Mouse (Mus musculus) hindbrain, embryonic 12.5 days (tissue): Measurements from ENCODE around the gene Zbtb38. TPM values are rescaled to one million over a fixed set of nuclear protein-coding genes. Genes with fewer than 3 reads are reported as not detected.

Source experiments
- ATAC-seq: fragments of 200-750 bp; cut with Nextera tagmentation; 2 replicates; pipeline ENCODE4 v1.8.0; 2017; ENCODE audit warnings: moderate TSS enrichment; ENCODE audit not compliant: low FRiP score
- H3K27ac ChIP-seq: fragments of 300-500 bp; sonication (generic); 2 replicates; pipeline ENCODE4 v1.5.1; 2016; ENCODE audit warnings: mild to moderate bottlenecking
- H3K27me3 ChIP-seq: fragments of 300-500 bp; sonication (generic); 2 replicates; pipeline ENCODE4 v1.6.1; 2016; ENCODE audit warnings: mild to moderate bottlenecking
- H3K36me3 ChIP-seq: fragments of 300-500 bp; sonication (generic); 2 replicates; pipeline ENCODE4 v1.6.1; 2016; ENCODE audit warnings: mild to moderate bottlenecking
- H3K4me1 ChIP-seq: fragments of 300-500 bp; sonication (generic); 2 replicates; pipeline ENCODE4 v1.6.1; 2016
- H3K4me2 ChIP-seq: fragments of 300-500 bp; sonication (generic); replicated peaks from 2 replicates; pipeline ENCODE4 v1.6.1; 2016; ENCODE audit warnings: mild to moderate bottlenecking
- H3K4me3 ChIP-seq: fragments of 300-500 bp; sonication (generic); 2 replicates; pipeline ENCODE4 v1.5.1; 2016; ENCODE audit warnings: mild to moderate bottlenecking
- H3K9ac ChIP-seq: fragments of 300-500 bp; sonication (generic); 2 replicates; pipeline ENCODE4 v1.6.1; 2016; ENCODE audit warnings: mild to moderate bottlenecking, moderate library complexity
- H3K9me3 ChIP-seq: fragments of 300-500 bp; sonication (generic); replicated peaks from 2 replicates; pipeline ENCODE4 v1.6.1; 2016; ENCODE audit warnings: mild to moderate bottlenecking
- WGBS: fragments of 180-500 bp; shearing (Covaris S2); methylation state at CpG from one replicate; pipeline ENCODE4 v1.1.7; 2016; 5-methylcytosine and 5-hydroxymethylcytosine counted together
- polyA plus RNA-seq: library from polyadenylated mRNA; unstranded; fragments of >200 nt; fragmentation: Nextera tagmentation; extraction: Ambion mirVana; gene quantifications from 2 replicates; pipeline ENCODE4 v1.2.1, GENCODE M21; 2016

Gene Zbtb38
- 18.0 and 20.0 TPM in 2 replicates for polyA plus RNA-seq

DNA sequence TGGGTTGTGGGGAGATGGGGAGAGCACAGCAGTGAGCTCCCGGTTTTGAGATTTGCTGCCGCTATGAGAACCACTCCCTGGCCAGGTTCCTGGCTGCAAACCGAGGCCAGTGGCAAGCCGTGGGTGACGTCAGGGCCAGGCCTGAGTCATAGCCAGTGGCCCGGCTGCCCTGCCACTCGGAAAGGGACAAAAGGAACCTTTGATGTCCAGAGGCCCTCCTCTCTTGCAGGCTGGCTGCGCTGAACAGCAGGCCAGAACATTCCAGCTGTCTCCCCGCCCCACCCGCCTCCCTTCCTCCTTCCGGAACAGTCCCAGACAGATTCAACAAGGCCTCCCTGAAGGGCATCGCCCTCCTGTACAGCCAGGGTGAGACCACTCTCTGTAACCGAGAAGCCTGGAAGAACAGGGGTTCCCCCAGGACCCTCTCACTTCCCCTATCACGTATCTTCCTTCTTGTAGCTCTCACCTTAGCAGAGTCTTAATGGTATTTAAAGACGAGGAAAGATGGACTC is at the start of gene Zbtb38:
Gene Zbtb38, minus strand, starts transcription at position 229 of the 512 bp plus-strand sequence.
- 46% methylated on average over 15 of the region's 15 CpGs for WGBS
- peaks cover 6% of the 10 kb centered on the region; the same call in 1 of the 2 replicates for H3K4me1 ChIP-seq
- ATAC-seq = no peak
- no peak within 1 kb of the TSS for H3K9ac ChIP-seq
- H3K9me3 ChIP-seq = no peaks in the 10 kb centered on the region
- H3K4me2 ChIP-seq = no peak within 1 kb of the TSS
- no peaks in the 10 kb centered on the region for H3K27me3 ChIP-seq
- H3K4me3 ChIP-seq = no peak within 1 kb of the TSS
- H3K27ac ChIP-seq = no peak within 1 kb of the TSS
- H3K36me3 ChIP-seq = no peaks in the 10 kb centered on the region

DNA sequence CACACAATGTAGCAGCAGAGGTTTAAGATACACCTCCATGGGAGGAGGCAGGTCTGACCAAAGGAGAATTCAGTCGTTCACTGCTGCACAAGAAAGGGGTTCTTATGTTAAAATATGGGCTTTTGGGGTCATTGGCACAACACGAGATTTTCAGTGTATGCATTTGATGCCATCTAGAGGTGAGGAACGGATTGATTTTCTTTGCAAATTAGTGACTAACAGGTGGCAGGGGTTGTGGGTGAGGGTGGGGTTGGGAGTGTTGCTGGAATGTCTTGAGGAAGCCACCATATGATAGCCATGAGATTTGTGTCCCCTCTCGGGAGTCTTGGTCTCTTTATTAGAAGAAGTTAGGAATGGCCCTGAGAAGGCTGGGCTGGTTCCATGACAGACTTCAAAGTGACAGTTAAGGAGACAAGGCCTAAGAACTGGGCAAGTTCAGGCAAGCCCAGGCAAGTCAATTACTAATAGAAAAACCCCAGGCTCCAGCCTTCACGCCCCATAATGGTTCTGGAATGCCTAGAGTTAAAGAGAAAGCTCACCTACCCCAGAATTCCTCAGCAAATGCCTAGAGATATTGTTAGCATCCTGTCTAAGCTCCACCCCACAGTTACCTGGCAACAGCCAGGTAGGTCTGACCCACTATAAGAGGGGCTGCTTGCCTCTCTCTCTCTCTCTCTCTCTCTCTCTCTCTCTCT is 47.6 kb upstream of the Zbtb38 start:
- H3K36me3 ChIP-seq = no peaks in the 10 kb centered on the region
- H3K27ac ChIP-seq = no peak overlapping the region
- H3K4me2 ChIP-seq = no peak overlapping the region
- no peaks in the 10 kb centered on the region for H3K9me3 ChIP-seq
- no peak overlapping the region for H3K9ac ChIP-seq
- WGBS = 33% methylated on average over 5 of the region's 5 CpGs
- no peaks in the 10 kb centered on the region for H3K27me3 ChIP-seq
- ATAC-seq = no peak
- peaks cover 9% of the 10 kb centered on the region for H3K4me1 ChIP-seq
- no peak overlapping the region for H3K4me3 ChIP-seq

DNA sequence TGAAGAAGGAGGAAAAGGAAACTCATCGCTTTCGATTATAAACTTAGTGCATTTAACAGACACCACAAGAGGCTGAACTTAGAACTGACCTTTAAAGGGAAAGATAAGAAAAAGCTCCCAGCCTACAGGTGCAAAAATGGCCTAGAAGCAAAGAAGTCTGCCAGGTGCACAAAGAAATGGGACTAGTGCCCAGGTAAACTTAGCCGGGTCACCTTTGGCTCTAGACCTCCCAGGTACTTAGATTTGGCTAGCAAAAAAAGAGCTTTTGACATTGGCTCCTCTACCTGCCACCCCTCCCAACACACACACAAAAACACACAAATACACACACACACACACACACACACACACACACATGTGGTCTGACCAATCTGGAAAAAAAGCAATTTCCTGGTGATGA is 44.7 kb upstream of the Zbtb38 start:
- Histone ChIP-seq H3K9ac (no peak overlapping the region), H3K27ac (no peak overlapping the region), H3K4me2 (no peak overlapping the region), H3K36me3 (no peaks in the 10 kb centered on the region), H3K4me3 (no peak overlapping the region), H3K9me3 (no peaks in the 10 kb centered on the region), H3K4me1 (peaks cover 11% of the 10 kb centered on the region), H3K27me3 (no peaks in the 10 kb centered on the region)
- WGBS = 90% methylated on average over 3 of the region's 3 CpGs
- ATAC-seq = no peak

DNA sequence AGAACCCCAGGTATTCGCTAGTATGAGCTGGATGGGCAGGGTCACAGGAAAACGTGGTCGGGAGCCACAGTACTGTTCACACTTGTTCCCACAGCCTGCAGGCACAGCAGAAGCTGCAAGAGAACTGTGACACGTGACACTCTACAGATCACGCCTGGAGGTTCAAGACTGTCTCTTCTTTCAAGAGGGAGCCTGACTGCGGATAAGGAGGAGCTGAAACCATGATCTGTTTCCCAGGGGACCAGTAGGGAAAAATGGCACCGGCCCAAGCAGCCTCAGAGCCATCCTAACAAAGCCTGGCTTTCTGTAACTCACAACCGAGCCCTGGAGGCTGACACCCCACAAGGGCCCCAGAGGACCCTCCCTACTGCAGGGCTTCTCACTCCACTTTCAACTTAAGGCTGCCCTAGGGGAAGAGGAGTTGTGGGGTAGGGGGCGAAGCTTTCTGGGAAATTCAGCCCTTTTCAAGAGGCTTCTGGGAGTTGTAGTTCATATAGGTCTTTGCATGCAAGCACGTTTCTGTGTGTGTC is 42.8 kb upstream of the Zbtb38 start:
- Histone ChIP-seq H3K4me1 (peaks cover 10% of the 10 kb centered on the region), H3K9ac (peak overlapping the region; percentile 65), H3K4me3 (peak overlapping the region; percentile 44), H3K9me3 (no peaks in the 10 kb centered on the region; the same call in 1 of the 2 replicates), H3K27ac (peak overlapping the region; percentile 67; the same call in 1 of the 2 replicates), H3K36me3 (no peaks in the 10 kb centered on the region), H3K4me2 (peak overlapping the region; percentile 70), H3K27me3 (no peaks in the 10 kb centered on the region)
- peak; percentile 86 for ATAC-seq
- 16% methylated on average over 10 of the region's 10 CpGs for WGBS

DNA sequence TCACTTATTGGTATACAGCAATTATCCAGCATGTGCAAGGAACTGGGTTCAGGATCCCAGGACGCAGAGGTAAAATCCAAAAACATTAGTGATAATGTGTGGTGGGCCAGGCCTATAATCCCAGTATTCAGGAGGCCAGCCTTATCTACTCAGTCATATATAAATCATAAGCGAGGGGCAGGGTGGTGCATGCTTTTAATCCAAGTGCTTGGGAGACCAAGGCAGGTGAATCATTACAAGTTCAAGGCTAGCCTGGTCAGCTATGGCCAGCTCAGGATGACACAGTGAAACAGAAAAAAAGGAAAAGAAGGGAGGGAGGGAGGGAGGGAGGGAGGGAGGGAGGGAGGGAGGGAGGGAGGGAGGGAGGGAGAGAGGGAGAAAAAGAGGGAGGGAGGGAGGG is 42.0 kb upstream of the Zbtb38 start:
- WGBS = 87% methylated on average over 2 of the region's 2 CpGs
- Histone ChIP-seq H3K4me2 (no peak overlapping the region), H3K9ac (no peak overlapping the region), H3K4me1 (peaks cover 7% of the 10 kb centered on the region), H3K27ac (no peak overlapping the region), H3K9me3 (no peaks in the 10 kb centered on the region; the same call in 1 of the 2 replicates), H3K4me3 (no peak overlapping the region), H3K27me3 (no peaks in the 10 kb centered on the region), H3K36me3 (no peaks in the 10 kb centered on the region)
- no peak for ATAC-seq

DNA sequence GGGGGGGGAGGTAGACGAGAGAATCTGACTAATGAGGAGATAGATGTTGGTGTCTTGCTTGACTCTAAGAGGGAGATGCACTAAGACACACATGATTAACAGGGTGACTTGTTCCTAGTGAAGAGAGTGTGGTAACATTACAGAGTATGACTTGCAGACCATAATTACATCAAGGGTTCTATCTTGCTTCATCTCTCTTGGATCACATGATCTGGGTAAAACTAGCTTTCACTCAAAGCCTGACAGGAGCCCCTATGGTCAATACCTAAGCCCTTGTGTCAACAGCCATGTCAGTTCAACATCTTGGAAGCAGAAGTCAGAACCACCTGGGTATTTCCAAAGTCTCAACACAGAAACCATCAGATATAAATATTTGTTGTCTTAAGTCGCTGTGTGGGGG is 39.9 kb upstream of the Zbtb38 start:
- H3K4me2 ChIP-seq = no peak overlapping the region
- H3K9ac ChIP-seq = no peak overlapping the region
- no peaks in the 10 kb centered on the region for H3K36me3 ChIP-seq
- H3K27me3 ChIP-seq = no peaks in the 10 kb centered on the region
- H3K9me3 ChIP-seq = no peaks in the 10 kb centered on the region; the same call in 1 of the 2 replicates
- no peak overlapping the region for H3K27ac ChIP-seq
- WGBS = 92% methylated on average over 2 of the region's 2 CpGs
- ATAC-seq = no peak
- peaks cover 6% of the 10 kb centered on the region for H3K4me1 ChIP-seq
- no peak overlapping the region for H3K4me3 ChIP-seq

DNA sequence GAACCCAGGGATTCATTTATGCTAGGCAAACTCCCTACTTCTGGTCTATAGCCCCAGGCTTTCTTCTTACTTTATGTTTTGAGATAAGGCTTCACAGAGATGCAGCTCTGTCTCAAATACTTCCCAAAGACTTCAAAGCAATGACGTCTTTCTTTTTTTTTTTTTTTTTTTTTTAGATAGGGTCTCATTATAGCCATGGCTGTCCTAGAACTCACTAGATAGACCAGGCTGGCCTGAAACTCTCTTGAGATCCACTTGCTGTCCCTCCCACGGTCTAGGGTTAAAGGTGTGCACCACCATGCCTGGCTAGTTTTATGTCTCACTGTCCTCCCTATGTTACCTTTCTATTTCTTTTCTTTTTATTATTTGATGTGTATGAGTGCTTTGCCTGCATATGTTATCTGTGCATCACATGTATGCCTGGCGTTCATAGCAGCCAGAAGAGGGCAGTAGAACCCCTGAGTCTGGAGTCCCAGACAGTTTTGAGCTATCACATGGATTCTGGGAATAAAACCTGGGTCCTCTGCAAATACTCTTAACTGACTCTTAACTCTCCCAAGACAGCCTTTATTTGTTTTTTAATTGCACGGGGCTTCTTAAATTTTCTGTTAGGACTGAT is 37.9 kb upstream of the Zbtb38 start:
- Histone ChIP-seq H3K4me2 (no peak overlapping the region), H3K9me3 (no peaks in the 10 kb centered on the region; the same call in 1 of the 2 replicates), H3K36me3 (no peaks in the 10 kb centered on the region), H3K4me1 (peaks cover 5% of the 10 kb centered on the region), H3K27ac (no peak overlapping the region), H3K9ac (no peak overlapping the region), H3K4me3 (no peak overlapping the region), H3K27me3 (no peaks in the 10 kb centered on the region)
- no peak for ATAC-seq
- 50% methylated on average over 4 of the region's 4 CpGs for WGBS

DNA sequence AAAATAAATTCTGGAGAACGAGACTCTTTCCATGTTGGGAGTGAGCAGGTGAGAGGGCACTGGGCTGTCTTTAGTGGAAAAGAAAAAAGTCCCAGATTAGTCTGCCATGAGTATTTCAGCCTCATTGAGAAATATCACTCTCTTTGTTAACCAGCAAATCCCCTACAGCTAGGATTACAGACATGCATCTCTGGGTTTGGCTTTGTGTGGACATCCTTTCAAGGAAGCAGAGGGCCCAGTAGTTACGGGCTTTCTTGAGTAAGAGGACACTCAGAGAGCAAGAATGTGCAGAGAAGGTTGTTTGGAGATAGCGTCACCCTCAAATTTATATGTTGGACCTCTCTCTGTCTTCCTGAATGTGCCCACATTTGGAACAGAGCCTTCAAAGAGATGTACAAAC is 37.3 kb upstream of the Zbtb38 start:
- H3K9ac ChIP-seq = no peak overlapping the region
- no peaks in the 10 kb centered on the region; the same call in 1 of the 2 replicates for H3K9me3 ChIP-seq
- H3K4me1 ChIP-seq = no peaks in the 10 kb centered on the region
- H3K4me2 ChIP-seq = no peak overlapping the region
- H3K27ac ChIP-seq = no peak overlapping the region
- H3K27me3 ChIP-seq = no peaks in the 10 kb centered on the region
- WGBS = 81% methylated on average over 3 of the region's 3 CpGs
- no peak overlapping the region for H3K4me3 ChIP-seq
- H3K36me3 ChIP-seq = no peaks in the 10 kb centered on the region
- ATAC-seq = no peak

DNA sequence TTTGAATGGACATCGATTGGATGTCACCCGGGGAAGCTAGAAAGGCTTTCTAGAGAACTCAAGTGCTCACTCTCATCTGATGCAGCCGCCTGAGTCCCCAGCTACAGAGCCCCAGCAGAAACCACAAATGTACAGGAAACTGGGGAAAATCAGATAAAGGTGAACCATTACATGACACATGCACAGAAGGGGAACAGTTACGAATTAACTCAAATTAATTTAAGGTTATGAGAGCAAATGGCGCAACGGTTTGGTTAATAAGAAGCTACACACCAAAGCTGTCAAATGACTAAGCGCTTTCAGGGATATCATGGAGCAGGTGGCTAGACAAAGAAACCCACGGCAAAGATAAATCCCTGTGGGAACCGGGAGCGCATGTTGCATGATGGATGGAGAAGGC is 35.2 kb upstream of the Zbtb38 start:
- H3K4me1 ChIP-seq = peaks cover 2% of the 10 kb centered on the region; the same call in 1 of the 2 replicates
- H3K27ac ChIP-seq = no peak overlapping the region
- WGBS = 80% methylated on average over 10 of the region's 10 CpGs
- no peak overlapping the region for H3K4me3 ChIP-seq
- no peaks in the 10 kb centered on the region for H3K27me3 ChIP-seq
- H3K36me3 ChIP-seq = no peaks in the 10 kb centered on the region
- ATAC-seq = no peak
- H3K4me2 ChIP-seq = no peak overlapping the region
- no peaks in the 10 kb centered on the region; the same call in 1 of the 2 replicates for H3K9me3 ChIP-seq
- H3K9ac ChIP-seq = no peak overlapping the region

DNA sequence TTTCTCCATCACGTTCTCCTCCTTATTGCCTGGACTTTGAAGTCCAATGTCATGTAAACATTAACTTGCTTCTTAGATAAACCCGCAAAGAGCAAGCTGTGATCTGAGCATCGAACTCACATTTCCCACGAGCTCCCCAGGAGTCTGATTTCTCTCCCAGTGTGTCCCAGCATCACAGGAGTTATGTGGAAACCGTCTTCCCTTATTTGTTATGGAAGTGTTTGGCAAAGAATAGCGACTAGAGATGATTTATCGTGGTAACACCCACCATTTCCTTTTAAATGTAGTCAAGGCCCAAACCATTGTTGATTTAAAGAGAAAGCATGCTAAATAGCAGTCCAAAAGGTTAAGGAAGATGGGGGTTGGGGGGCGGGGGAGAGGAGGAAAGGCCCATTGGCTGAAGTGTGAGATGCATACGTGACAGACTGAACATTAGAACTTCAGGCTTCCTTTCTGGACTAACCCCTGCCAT is 33.3 kb upstream of the Zbtb38 start:
- 55% methylated on average over 9 of the region's 9 CpGs for WGBS

DNA sequence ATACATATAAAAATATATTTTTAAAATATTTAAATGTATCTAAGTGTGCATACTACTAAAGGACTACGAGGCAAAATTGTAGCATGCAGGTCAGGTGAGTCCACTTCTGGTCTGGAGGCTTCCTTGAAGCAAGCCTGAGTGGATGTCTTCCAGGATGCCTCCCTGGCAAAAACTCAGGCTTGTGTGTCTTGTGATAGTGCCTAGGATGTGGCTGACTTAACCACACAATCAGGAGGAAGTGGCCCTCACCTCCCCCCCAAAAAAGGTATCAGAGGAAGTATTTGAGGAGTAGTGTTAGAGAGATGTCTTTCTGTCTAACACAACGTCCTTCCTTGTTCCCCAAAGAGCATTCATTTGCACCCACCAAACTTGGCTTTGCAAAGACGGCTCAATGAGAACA is 32.6 kb upstream of the Zbtb38 start:
- Histone ChIP-seq H3K36me3 (no peaks in the 10 kb centered on the region), H3K9ac (no peak overlapping the region), H3K27ac (no peak overlapping the region), H3K4me2 (no peak overlapping the region), H3K9me3 (no peaks in the 10 kb centered on the region), H3K27me3 (no peaks in the 10 kb centered on the region), H3K4me1 (peaks cover 2% of the 10 kb centered on the region; the same call in 1 of the 2 replicates), H3K4me3 (no peak overlapping the region)
- ATAC-seq = no peak
- WGBS = 82% methylated on average over 3 of the region's 3 CpGs

More for the DNA sequence above, 33.3 kb upstream of the Zbtb38 start:
- no peaks in the 10 kb centered on the region for H3K27me3 ChIP-seq
- no peak for ATAC-seq
- no peaks in the 10 kb centered on the region; the same call in 1 of the 2 replicates for H3K9me3 ChIP-seq
- no peaks in the 10 kb centered on the region for H3K36me3 ChIP-seq
- H3K4me1 ChIP-seq = peaks cover 2% of the 10 kb centered on the region; the same call in 1 of the 2 replicates
- H3K4me2 ChIP-seq = no peak overlapping the region
- no peak overlapping the region for H3K9ac ChIP-seq
- H3K27ac ChIP-seq = no peak overlapping the region
- no peak overlapping the region for H3K4me3 ChIP-seq

DNA sequence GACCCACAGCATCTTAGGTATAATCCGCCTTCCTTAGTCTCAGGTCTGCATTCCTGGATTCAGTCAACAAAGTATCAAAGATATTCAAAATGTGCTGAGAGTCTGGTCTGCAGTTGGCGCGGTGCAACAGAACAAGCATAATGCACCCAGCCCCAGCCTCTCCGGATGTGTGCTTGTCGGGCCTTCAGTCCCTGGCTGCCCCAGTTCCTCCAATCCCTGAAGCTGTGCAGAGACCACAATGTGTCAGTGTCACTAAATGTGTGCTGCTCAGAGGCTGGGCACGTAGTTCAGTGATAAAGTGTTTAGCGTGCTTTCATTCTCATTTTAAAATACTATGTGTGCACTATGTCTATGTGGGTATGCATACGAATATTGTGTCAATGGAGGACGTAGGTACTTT is 31.0 kb upstream of the Zbtb38 start:
- H3K4me2 ChIP-seq = no peak overlapping the region
- 86% methylated on average over 9 of the region's 9 CpGs for WGBS
- no peaks in the 10 kb centered on the region for H3K36me3 ChIP-seq

More for the DNA sequence above, 31.0 kb upstream of the Zbtb38 start:
- ATAC-seq = no peak
- Histone ChIP-seq H3K9ac (no peak overlapping the region), H3K4me3 (no peak overlapping the region), H3K9me3 (no peaks in the 10 kb centered on the region), H3K27ac (no peak overlapping the region), H3K27me3 (no peaks in the 10 kb centered on the region), H3K4me1 (peaks cover 2% of the 10 kb centered on the region; the same call in 1 of the 2 replicates)
